Mouse (Mus musculus) heart, adult 11 months (tissue): Measurements from ENCODE around the gene Fscb.

Source experiments
- DNase-seq: peaks from one replicate; pipeline ENCODE4 v3.0.0; 2022

Fscb gene

DNA sequence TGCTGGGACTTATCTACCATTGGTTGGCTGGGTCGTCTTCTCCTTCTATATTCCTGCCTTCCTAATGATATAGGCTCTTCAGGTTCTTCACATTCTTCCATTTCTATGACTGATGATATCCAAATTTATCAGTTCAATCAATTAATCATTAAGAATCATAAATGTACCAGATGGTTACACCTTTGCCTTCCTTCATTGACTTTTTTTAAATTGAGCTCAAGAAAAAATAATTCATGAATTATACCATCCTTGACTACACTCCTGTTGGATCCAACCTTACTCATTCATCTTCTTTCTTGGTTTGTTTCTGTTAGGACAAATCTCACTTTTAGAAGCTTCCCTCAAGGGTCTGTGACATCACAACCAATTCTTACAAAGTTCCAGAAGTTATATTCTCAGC, at the start of gene Fscb:
Gene Fscb, minus strand, starts transcription at position 101 of the 400 bp plus-strand sequence.
- no peak for DNase-seq

DNA sequence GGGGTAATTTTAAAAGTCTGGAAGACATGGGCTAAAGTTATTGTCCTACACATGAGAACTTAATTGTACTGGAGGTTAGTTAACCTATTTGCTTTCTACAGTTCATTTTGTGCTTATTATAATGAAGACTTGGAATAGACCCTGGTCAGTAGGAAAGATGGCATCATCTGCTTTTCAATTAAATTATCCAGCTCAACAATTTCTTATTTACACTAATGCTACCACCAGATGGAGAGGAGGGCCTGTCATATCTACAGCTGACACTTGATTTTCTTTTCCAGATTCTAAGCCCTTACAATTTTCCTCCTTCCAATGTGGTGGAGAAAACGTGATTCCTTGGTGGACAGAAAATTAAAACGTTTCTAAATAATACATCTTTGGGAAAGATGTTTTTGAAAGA, 42.3 kb upstream of the Fscb start:
- no peak for DNase-seq

DNA sequence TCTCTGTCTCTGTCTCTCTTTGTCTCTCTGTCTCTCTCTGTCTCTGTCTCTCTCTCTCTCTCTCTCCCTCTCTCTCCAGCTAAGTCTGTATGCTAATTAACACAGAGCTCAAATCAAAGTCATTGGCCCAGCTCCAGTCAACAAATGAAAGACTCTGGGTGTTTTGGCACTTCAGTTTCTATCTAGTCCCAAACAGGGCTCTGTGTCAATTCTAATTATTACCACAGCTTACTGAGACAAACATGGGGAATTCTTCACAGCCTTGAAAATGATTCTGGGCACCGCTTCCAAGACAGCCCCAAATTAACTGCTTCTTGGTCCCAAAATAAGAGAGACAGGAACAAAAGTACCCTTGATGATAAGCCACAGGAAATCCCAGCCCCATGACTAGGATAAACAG, 38.9 kb upstream of the Fscb start:
- no peak for DNase-seq

- DNase-seq = no peak
These were observed 23.2 kb upstream of the Fscb start for GRCm38 (mm10) chr12:64497706-64498105.

- no peak for DNase-seq
These were observed 875 bp downstream of the Fscb start for GRCm38 (mm10) chr12:64473615-64474014.

DNA sequence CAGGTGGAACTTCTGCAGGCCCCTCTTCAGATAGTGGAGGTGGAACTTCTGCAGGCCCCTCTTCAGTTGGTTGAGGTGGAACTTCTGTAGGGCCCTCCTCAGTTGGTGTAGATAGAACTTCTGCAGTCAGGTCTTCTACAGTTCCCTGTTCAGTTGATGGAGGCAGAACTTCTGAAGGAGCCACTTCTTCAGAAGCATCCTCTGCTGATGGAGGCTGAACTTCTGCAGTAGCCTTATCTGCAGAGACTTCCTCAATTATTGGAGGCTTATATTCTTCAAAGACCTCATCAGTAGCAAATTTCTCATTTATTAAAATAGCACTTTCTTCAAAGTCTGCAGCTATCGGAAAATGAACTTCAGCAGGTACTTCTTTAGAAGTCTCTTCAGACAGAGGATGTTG, 1.4 kb downstream of the Fscb start:
- DNase-seq = no peak

- DNase-seq = no peak
These were observed 19.3 kb downstream of the Fscb start for GRCm38 (mm10) chr12:64455228-64455627.

- DNase-seq = no peak
These were observed 24.6 kb downstream of the Fscb start for GRCm38 (mm10) chr12:64449911-64450310.

DNA sequence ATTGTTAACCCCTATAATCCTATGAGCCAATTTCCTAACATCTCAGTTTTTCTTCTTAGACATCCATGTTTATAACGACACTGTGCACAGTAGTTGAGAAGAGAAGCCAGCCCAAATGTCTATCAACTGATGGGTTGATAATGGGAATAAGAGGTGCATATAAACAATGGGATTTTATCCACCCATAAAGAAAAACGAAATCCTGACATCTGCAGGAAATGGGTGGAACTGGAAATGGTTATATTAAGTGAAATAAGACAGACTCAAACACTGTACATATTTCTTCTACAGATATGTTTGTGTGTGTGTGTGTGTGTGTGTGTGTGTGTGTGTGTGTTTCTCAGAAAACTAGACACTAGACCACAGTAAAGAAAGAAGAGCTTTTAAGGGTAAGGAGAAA, 37.8 kb downstream of the Fscb start:
- no peak for DNase-seq
